Mouse (Mus musculus): ENCODE data around the gene Lrrc8d. TPM values are rescaled to one million over a fixed set of nuclear protein-coding genes. Genes with fewer than 3 reads are reported as not detected.
"Not testable (repeated sequence)": the region's sequence is repeated elsewhere in the genome, so short reads cannot be mapped to it uniquely, and the experiment has no call there.

Gene Lrrc8d
- total RNA-seq, 2 experiments from 2014 or later = 7.8 to 13.0 TPM

- peak; percentile 66 for DNase-seq (ENCODE audit: low spot score)
- intact Hi-C loops (cut with DNase I) = no loop called here
These were observed 136.2 kb downstream of the Lrrc8d start for GRCm38 (mm10) chr5:105836006-105836405.

- intact Hi-C loops (cut with DNase I) = no loop called here
- no peak for DNase-seq (ENCODE audit: low spot score)
These were observed 140.1 kb downstream of the Lrrc8d start for GRCm38 (mm10) chr5:105839740-105840310.

- intact Hi-C loops (cut with DNase I) = no loop called here
- no peak for DNase-seq (ENCODE audit: low spot score)
These were observed 144.4 kb downstream of the Lrrc8d start for GRCm38 (mm10) chr5:105844044-105844753.

GRCm38 (mm10) chr5:105845041-105845440 is 145.3 kb downstream of the Lrrc8d start:
- no peak for DNase-seq (ENCODE audit: low spot score)
- intact Hi-C loops (cut with DNase I) = loop anchor here (5.0 kb wide), 1 partner anchor 88 kb away; no protein-coding TSS in a partner anchor

DNA sequence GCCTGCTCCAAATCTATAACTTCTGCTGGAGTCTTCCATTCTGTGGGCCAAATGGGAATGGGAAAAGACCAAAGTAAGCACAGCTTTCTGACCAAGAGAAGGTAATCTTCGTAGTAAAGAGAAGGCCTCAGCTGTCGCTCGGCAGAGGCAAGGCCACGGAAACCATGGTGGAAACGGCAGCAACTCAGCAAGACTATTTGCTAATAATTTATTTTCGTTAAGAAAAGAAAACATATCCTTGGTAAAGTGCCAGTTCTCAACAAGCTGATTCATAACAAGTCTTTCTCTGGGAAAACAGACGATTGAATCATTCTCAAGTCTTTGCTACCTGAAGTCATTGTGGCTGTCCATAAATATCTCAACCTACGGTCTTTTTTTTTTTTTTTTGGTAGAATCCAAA is 148.0 kb downstream of the Lrrc8d start:
- intact Hi-C loops (cut with DNase I) = loop anchor here (5.0 kb wide), 1 partner anchor 90 kb away; no protein-coding TSS in a partner anchor

DNA sequence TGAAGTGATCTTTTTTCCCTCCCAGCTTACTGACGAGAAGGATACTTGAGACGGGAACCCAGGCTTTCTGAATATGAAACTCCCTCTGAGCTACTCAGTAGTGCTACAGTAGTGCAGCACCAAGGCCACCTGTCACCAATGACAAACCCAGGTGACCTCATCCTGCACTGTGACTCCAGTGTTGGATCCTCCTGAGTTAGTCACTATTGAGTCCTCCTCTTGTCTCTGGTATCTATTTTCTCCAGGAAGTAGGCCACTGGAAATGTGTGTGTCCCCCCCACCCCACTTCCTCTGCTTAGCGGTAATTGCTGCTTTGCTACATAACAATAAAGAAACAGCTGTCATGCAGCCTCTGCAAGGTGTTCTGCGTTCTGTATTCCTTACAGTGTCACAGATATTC is 149.5 kb downstream of the Lrrc8d start:
- intact Hi-C loops (cut with DNase I) = loop anchor here (5.0 kb wide), 1 partner anchor 92 kb away; no protein-coding TSS in a partner anchor
- no peak for DNase-seq (ENCODE audit: low spot score)

More for the DNA sequence above, 148.0 kb downstream of the Lrrc8d start:
- no peak for DNase-seq (ENCODE audit: low spot score)

DNA sequence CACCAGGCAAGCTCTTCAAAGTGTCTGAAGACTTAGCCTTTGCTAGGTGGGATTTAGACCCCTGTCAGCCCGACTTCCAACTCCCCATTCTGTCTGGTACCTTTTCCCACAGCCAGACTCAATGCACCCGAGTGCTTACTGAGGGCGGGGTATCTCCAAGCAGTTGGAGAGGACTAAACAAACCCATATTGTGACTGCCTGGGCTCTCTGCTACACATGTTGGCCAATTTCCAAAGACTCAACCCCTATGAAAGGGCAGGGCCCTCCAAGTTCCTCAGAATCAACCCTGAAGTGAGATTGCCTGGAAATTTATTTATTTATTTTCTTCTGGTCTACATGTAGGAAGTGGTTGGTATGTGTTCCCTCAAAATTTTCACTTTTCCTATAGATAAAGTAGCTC is 149.9 kb downstream of the Lrrc8d start:
- intact Hi-C loops (cut with DNase I) = loop anchor here (5.0 kb wide), 1 partner anchor 92 kb away; no protein-coding TSS in a partner anchor
- no peak for DNase-seq (ENCODE audit: low spot score)

DNA sequence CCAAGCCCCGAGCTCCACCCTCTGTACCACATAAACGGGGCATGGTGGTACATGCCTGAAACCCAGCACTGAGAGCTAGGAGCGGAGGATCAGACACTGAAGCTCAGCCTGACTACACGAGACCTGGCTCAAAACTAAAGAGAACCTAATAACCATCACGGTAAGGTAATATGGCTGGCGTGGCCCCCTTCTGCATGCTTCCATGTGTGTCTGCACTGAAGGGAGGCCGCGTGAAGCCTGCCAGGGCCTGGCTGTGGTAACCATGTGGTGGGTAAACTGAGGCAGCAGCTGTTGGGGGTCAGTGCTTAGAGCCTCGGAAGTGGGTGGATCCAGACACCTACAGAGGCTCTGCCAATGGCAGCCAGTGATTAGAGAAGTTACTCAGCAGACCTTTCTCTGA is 153.5 kb downstream of the Lrrc8d start:
- intact Hi-C loops (cut with DNase I) = no loop called here
- no peak for DNase-seq (ENCODE audit: low spot score)

GRCm38 (mm10) chr5:105857486-105857885 is 157.7 kb downstream of the Lrrc8d start:
- DNase-seq (ENCODE audit: low spot score) = no peak
- intact Hi-C loops (cut with DNase I) = no loop called here

DNA sequence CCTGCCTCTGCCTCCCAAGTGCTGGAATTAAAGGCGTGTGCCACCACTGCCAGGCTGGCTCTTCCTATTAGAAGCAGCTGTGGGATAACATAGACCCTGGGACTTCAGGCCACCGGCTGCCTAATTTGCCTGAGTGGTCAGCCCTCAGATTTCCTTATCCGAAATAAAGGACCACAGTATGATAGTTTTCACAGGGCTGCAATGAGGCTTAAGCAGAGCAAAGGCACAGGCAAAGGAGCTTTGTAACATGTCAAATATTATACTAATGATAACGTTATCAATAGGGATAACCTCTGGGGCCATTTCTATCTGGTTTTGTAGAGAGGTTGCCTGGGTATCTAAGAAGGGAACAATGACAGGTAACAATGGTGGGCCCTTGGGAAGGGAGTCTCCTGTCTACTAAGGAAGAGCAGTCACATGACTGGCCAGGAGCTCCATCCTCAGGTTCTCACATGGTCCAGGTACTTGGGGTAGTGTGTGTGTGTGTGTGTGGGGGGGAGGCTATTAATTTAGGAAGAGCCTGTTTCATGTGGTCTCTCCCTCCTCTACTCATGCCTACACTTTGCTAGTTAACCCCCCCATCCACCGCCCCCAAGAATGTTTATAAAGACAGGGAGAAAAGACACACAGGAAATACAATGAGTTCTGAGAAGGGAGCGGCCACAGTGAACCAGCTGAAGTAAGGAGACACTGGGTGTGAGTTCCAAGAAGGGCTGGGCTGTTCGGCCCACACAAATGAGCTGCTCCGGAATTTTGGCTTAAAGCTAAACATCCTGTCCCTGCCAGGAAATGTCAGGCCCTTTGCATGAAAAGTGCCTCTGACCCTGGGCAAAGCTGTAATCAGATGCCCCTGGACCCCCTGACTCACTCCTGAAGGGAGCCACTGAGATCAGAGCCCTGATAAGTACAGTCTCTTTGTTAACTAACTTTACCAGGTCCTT is 159.3 kb downstream of the Lrrc8d start:
- peak; percentile 23 for DNase-seq (ENCODE audit: low spot score)
- intact Hi-C loops (cut with DNase I) = no loop called here

- intact Hi-C loops (cut with DNase I) = no loop called here
- no peak for DNase-seq (ENCODE audit: low spot score)
These were observed 160.1 kb downstream of the Lrrc8d start for GRCm38 (mm10) chr5:105859716-105860460.

DNA sequence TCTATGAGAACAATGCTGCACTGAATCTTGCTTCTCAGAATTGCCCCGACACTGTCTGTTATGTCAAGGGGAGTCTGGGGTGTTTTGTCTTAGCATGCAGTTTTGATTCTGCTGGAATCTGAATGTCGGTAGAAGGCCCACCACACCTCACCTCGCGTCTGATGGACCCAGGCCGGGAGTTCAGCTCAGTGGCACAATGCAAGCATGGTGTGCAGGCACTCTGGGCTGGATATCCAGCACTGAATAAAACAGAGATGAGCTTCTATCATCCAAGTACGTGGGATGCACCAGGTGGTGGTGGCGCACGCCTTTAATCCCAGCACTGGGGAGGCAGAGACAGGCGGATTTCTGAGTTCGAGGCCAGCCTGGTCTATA is 160.7 kb downstream of the Lrrc8d start:
- intact Hi-C loops (cut with DNase I) = no loop called here
- DNase-seq (ENCODE audit: low spot score) = no peak

GRCm38 (mm10) chr5:105861616-105862015 is 161.8 kb downstream of the Lrrc8d start:
- intact Hi-C loops (cut with DNase I) = no loop called here

DNA sequence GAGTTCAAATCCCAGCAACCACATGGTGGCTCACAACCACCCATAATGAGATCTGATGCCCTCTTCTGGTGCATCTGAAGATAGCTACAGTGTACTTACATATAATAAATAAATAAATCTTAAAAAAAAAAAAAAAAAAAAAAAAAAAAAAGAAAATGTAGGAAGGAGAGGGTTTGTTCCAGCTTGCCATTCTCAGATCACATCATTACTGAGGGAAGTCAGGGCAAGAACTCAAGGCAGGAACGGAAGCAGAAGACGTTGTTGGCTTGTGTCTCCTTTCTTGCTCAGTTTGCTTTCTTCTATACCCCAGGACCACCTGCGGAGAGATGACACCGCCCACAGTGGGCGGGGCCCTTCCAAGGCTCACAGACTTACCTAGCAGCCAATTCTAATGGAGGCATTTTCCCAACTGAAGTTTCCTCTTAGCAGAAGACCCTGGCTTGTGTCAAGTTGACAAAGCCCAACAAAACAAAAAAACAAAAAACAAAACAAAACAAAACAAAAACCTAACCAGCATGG is 165.4 kb downstream of the Lrrc8d start:
- DNase-seq (ENCODE audit: low spot score) = not testable (repeated sequence)
- intact Hi-C loops (cut with DNase I) = loop anchor here (5.0 kb wide), 1 partner anchor 373 kb away; no protein-coding TSS in a partner anchor

More at GRCm38 (mm10) chr5:105861616-105862015, 161.8 kb downstream of the Lrrc8d start:
- no peak for DNase-seq (ENCODE audit: low spot score)

DNA sequence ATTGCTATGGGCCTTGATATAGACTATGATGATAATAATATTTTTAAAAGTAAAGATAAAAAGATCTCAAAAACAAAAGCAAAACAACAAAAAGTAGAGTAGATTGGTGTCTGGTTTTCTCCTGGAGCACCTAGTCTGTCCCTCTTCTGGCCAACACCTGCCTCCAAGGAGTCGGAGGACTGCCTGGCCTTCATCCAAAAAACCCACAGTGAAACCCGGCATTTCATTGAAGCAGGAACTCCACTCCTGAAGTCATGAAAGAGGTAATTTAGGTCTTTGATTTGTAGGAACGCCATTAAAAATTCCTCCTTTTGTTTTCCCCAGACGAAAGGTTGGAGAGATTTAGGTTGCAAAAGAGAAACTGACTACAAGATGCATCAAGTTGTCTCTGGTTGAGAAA is 167.7 kb downstream of the Lrrc8d start:
- intact Hi-C loops (cut with DNase I) = loop anchor here (5.0 kb wide), 1 partner anchor 375 kb away; no protein-coding TSS in a partner anchor
- no peak for DNase-seq (ENCODE audit: low spot score)

DNA sequence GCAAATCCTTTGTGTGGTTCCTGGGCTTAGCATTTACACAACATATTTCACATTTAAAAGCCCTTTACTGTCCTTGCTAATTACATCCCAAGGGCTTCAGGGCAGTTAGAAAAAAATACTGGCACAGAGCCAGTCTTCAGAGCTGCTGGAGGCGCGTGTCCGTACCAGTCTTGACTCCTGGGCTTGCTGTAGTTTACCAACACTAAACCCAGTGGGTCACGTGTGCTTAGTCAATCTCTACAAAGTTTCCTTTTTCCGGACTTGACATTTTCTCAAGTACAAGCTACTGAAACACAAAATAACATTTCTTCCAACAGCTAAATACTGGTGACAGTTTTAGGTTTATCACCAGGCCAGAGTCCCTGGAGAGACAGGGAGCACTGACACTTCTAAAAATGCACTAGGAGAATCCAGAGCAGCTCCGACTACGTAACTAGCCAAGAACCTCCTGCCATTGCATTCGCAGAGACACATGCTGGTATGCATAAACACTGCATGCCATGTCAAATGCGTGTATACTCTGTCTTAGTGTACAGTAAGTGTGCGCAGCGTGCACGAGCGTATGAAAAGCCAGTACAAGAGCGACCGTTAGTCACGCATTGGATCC is 168.2 kb downstream of the Lrrc8d start:
- DNase-seq (ENCODE audit: low spot score) = no peak
- intact Hi-C loops (cut with DNase I) = loop anchor here (1.0 to 5.0 kb wide), 4 partner anchors 175 to 463 kb away; no protein-coding TSS in a partner anchor

DNA sequence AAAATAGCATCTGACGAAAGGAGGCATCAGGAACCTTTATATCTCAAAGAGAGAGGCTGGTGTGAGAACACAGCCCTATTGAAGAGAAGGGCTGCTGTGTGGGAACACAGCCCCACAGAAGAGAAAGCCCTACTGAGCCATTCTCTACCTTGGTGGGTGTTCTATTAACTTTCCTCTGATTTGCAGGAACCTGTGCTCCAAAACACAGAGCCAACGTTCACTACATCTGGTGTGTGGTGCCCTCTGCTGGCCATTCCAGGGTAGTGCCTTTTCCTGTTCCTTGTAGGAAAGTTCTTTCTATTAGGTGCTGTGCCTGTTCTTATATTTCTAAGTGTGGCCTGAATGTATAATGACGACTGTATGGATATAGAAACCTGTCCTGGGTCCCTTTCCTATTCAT is 168.8 kb downstream of the Lrrc8d start:
- intact Hi-C loops (cut with DNase I) = loop anchor here (1.0 to 5.0 kb wide), 4 partner anchors 176 to 464 kb away; no protein-coding TSS in a partner anchor
- DNase-seq (ENCODE audit: low spot score) = peak; percentile 51

GRCm38 (mm10) chr5:105869739-105870138 is 170.0 kb downstream of the Lrrc8d start:
- no peak for DNase-seq (ENCODE audit: low spot score)

GRCm38 (mm10) chr5:105871140-105871539 is 171.4 kb downstream of the Lrrc8d start:
- DNase-seq (ENCODE audit: low spot score) = no peak
- intact Hi-C loops (cut with DNase I) = no loop called here

More at GRCm38 (mm10) chr5:105869739-105870138, 170.0 kb downstream of the Lrrc8d start:
- intact Hi-C loops (cut with DNase I) = loop anchor here (2.0 to 5.0 kb wide), 3 partner anchors 177 to 465 kb away; no protein-coding TSS in a partner anchor

All from heart, postnatal 25 days (tissue).